Mouse (Mus musculus) layer of hippocampus, adult 9-11 months (tissue): ENCODE measurements around the gene Olfr140.

Experiments
- DNase-seq: peaks from one replicate; pipeline ENCODE4 v3.0.0; 2022

Gene Olfr140

GRCm38 (mm10) chr2:90063494-90063893 is at the start of gene Olfr140:
Gene Olfr140 (minus strand): TSS chr2:90063594.
- no peak for DNase-seq

- no peak for DNase-seq
Observed at GRCm38 (mm10) chr2:90070065-90070464, 6.7 kb upstream of the Olfr140 start.

DNA sequence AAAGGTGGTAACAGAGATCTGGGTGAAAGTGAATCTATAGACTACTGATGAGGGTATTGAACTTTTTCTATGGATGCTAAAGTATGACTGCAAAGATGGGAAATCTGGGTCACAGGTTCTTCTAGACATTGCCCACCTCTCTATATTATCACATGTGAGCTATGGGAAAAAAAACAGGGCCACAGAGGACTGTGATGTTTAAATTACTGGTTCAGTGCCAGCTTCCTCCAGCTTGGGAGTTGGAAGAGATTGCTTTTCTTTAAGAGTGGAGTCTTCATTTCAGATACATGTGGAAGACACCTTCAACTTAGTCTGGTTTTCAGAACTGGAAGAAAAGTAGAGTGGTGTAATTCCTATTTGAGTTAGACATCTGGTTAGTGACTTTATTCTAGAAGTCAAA is 28.4 kb downstream of the Olfr140 start, which contains the start of gene Olfr1265:
Gene Olfr1265 (plus strand): TSS at position 301 of the 400 bp plus-strand sequence.
- no peak for DNase-seq

GRCm38 (mm10) chr2:90025477-90025876 is 37.9 kb downstream of the Olfr140 start, which contains the start of gene Olfr1264:
Gene Olfr1264 (minus strand): TSS chr2:90025577.
- no peak for DNase-seq

- DNase-seq: no peak
Observed at GRCm38 (mm10) chr2:90011831-90012230, 51.6 kb downstream of the Olfr140 start, which contains the start of gene Olfr1263. Gene Olfr1263 (plus strand): TSS chr2:90012131.

DNA sequence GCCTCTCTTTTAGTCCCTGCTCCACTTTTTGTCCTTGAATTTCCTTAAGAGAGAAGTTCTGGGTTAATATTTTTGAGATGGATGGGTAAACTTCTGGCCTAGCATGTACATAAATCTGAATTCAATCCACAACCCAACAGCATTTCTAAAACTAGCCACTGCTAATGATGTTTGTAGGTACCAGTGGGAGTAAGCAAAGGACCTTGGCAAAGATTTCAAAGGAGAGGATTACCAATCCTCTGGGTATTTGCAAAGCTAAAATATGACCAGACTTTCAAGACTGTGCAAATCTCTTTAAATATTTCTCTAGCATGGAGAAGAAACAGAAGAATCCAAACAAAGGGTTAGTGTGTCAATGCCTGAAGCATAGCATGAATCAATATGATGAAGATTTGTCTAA is 63.5 kb downstream of the Olfr140 start, which contains the start of gene Olfr1262:
Gene Olfr1262 (plus strand): TSS at position 301 of the 400 bp plus-strand sequence.
- no peak for DNase-seq
